ENCODE assay signal across 13 mouse cellular contexts in the genomic region with DNA sequence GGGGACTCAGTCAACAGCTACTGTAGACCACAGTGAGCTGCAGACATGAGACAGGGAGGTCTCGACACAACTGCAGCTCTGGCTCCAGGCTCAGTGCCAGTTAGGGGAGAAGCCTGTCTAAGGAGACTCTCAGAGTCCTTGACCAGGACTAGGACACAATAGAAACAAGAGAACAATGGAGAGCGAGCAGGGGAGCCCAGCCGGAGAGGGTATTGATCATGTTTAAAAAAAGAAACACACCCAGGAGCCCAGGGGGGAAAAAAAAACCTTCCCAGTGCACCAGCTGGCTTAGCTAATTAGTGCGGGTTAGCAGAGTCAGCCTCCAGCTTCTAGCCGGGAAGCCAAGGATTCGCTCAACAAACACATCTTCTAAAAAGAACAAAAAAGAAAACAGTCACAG.
A peak's percentile ranks its signal among the peaks of the same experiment; 100 is the strongest.
DNase-seq lines count a peak whose midpoint lies in the region; ATAC-seq and TF ChIP-seq lines count a peak whose summit lies in the region.
"Had no signal": no experiment of that assay in that cellular context is flagged by ENCODE, and none has a peak within 500 bp of the region (broad histone marks: within the 10 kb centered on the region; RNA-seq: fewer than 3 reads in every experiment).

No protein-coding gene starts in this region.

- peak; percentile 8 for DNase-seq in lung, embryonic 14.5 days
- DNase-seq in lung, postnatal 0 days (ENCODE audit: low spot score): no peak
- DNase-seq in brain, adult 2 months (ENCODE audit: low read depth, low spot score): peak; percentile 17
- DNase-seq in right cerebral cortex, postnatal 10 days (ENCODE audit: low spot score in 2 of 2): no peak
- DNase-seq: cerebellum, adult 18-20 months had no signal

- H3K9ac ChIP-seq in forebrain, embryonic 12.5 days: no peak overlapping the region
- no peak overlapping the region for H3K9ac ChIP-seq in forebrain, embryonic 13.5 days
- no peak overlapping the region for H3K9ac ChIP-seq in lung, embryonic 14.5 days
- H3K9ac ChIP-seq in lung, postnatal 0 days (replicated peaks; ENCODE audit: low read depth): no peak overlapping the region
- H3K9ac ChIP-seq in intestine, postnatal 0 days (ENCODE audit: low read depth, low read length): no peak overlapping the region
- H3K9ac ChIP-seq: embryonic facial prominence, embryonic 12.5 days; limb, embryonic 12.5 days had no signal

- peaks cover 21% of the 10 kb centered on the region for H3K4me1 ChIP-seq in forebrain, embryonic 12.5 days
- peaks cover 13% of the 10 kb centered on the region for H3K4me1 ChIP-seq in forebrain, embryonic 13.5 days
- no peaks in the 10 kb centered on the region for H3K4me1 ChIP-seq in lung, embryonic 14.5 days (ENCODE audit: insufficient read depth)
- H3K4me1 ChIP-seq in lung, postnatal 0 days (ENCODE audit: insufficient read depth, low read depth, low read length): no peaks in the 10 kb centered on the region
- H3K4me1 ChIP-seq in intestine, postnatal 0 days (replicated peaks; ENCODE audit: control insufficient read depth, insufficient read depth, low read length): peaks cover 4% of the 10 kb centered on the region; the same call in 1 of the 2 replicates

- no peaks in the 10 kb centered on the region for H3K36me3 ChIP-seq in forebrain, embryonic 12.5 days (replicated peaks)
- no peaks in the 10 kb centered on the region for H3K36me3 ChIP-seq in forebrain, embryonic 13.5 days (ENCODE audit: poor library complexity, severe bottlenecking)
- no peaks in the 10 kb centered on the region for H3K36me3 ChIP-seq in lung, embryonic 14.5 days (ENCODE audit: insufficient read depth)
- H3K36me3 ChIP-seq in lung, postnatal 0 days (ENCODE audit: insufficient read depth, low read length): no peaks in the 10 kb centered on the region
- H3K36me3 ChIP-seq in intestine, postnatal 0 days (ENCODE audit: control insufficient read depth, insufficient read depth): no peaks in the 10 kb centered on the region
- H3K36me3 ChIP-seq: embryonic facial prominence, embryonic 12.5 days; G1E; heart, embryonic 10.5 days; limb, embryonic 12.5 days had no signal

- no peaks in the 10 kb centered on the region for H3K9me3 ChIP-seq in forebrain, embryonic 12.5 days
- H3K9me3 ChIP-seq in forebrain, embryonic 13.5 days (replicated peaks): no peaks in the 10 kb centered on the region
- H3K9me3 ChIP-seq in lung, embryonic 14.5 days (ENCODE audit: low read depth, low read length): no peaks in the 10 kb centered on the region
- H3K9me3 ChIP-seq in lung, postnatal 0 days (ENCODE audit: low read length): no peaks in the 10 kb centered on the region
- no peaks in the 10 kb centered on the region for H3K9me3 ChIP-seq in intestine, postnatal 0 days (ENCODE audit: control insufficient read depth)
- H3K9me3 ChIP-seq: embryonic facial prominence, embryonic 12.5 days; heart, embryonic 10.5 days; limb, embryonic 12.5 days had no signal

- 0 out of 2 replicates have a peak overlapping the region, but pooled peaks have one; percentile 5 for H3K27ac ChIP-seq in forebrain, embryonic 12.5 days
- no peak overlapping the region for H3K27ac ChIP-seq in forebrain, embryonic 13.5 days
- H3K27ac ChIP-seq in lung, embryonic 14.5 days (ENCODE audit: low read depth): no peak overlapping the region
- no peak overlapping the region for H3K27ac ChIP-seq in lung, postnatal 0 days (ENCODE audit: low read length)
- no peak overlapping the region for H3K27ac ChIP-seq in intestine, postnatal 0 days (ENCODE audit: low read depth, low read length)
- H3K27ac ChIP-seq: embryonic facial prominence, embryonic 12.5 days; heart, embryonic 10.5 days; limb, embryonic 12.5 days had no signal

- ATAC-seq in forebrain, embryonic 12.5 days (ENCODE audit: low FRiP score): no peak
- ATAC-seq in forebrain, embryonic 13.5 days: no peak
- ATAC-seq in lung, embryonic 14.5 days (ENCODE audit: insufficient read depth): no peak
- ATAC-seq in lung, postnatal 0 days: no peak
- no peak for ATAC-seq in intestine, postnatal 0 days
- no peak for ATAC-seq in erythroid progenitor cell, adult 5-6 weeks (replicated peaks; ENCODE audit: low FRiP score, poor library complexity, severe bottlenecking)

- WGBS in forebrain, embryonic 12.5 days: 1% methylated on average over 6 of the region's 6 CpGs
- WGBS in forebrain, embryonic 13.5 days: 2% methylated on average over 6 of the region's 6 CpGs
- 34% methylated on average over 6 of the region's 6 CpGs for WGBS in lung, embryonic 14.5 days
- WGBS in lung, postnatal 0 days: 30% methylated on average over 6 of the region's 6 CpGs
- WGBS in intestine, postnatal 0 days: 34% methylated on average over 6 of the region's 6 CpGs

- H3K27me3 ChIP-seq in forebrain, embryonic 12.5 days: peaks cover 9% of the 10 kb centered on the region
- H3K27me3 ChIP-seq in forebrain, embryonic 13.5 days: 0 out of 2 replicates have a peak, but pooled peaks cover 3% of the 10 kb centered on the region
- H3K27me3 ChIP-seq in lung, embryonic 14.5 days (ENCODE audit: insufficient read depth, low read length): no peaks in the 10 kb centered on the region
- no peaks in the 10 kb centered on the region for H3K27me3 ChIP-seq in lung, postnatal 0 days (replicated peaks; ENCODE audit: insufficient read depth, low read length)
- H3K27me3 ChIP-seq in intestine, postnatal 0 days (replicated peaks; ENCODE audit: control insufficient read depth, insufficient read depth, low read length): no peaks in the 10 kb centered on the region
- H3K27me3 ChIP-seq: embryonic facial prominence, embryonic 12.5 days had no signal

- no peak for TF ChIP-seq EP300 in lung, postnatal 0 days (IDR thresholded peaks at IDR 0.05)

- H3K4me3 ChIP-seq in forebrain, embryonic 12.5 days (replicated peaks): no peak overlapping the region
- H3K4me3 ChIP-seq in forebrain, embryonic 13.5 days: no peak overlapping the region
- no peak overlapping the region for H3K4me3 ChIP-seq in lung, embryonic 14.5 days (ENCODE audit: low read depth, low read length)
- H3K4me3 ChIP-seq in lung, postnatal 0 days (ENCODE audit: low read depth, low read length): no peak overlapping the region
- no peak overlapping the region for H3K4me3 ChIP-seq in intestine, postnatal 0 days (ENCODE audit: low read depth, low read length)
- H3K4me3 ChIP-seq: embryonic facial prominence, embryonic 12.5 days; heart, embryonic 10.5 days; limb, embryonic 12.5 days had no signal

- TF ChIP-seq CTCF in lung, embryonic 14.5 days (IDR thresholded peaks at IDR 0.05; ENCODE audit: low read depth): no peak
- TF ChIP-seq CTCF in lung, postnatal 0 days (IDR thresholded peaks at IDR 0.05): no peak
- TF ChIP-seq CTCF in intestine, postnatal 0 days (IDR thresholded peaks at IDR 0.05; ENCODE audit: low read depth): no peak

- no peak overlapping the region; the same call in 1 of the 2 replicates for H3K4me2 ChIP-seq in forebrain, embryonic 12.5 days
- no peak overlapping the region for H3K4me2 ChIP-seq in forebrain, embryonic 13.5 days
- no peak overlapping the region for H3K4me2 ChIP-seq in lung, embryonic 14.5 days
- no peak overlapping the region for H3K4me2 ChIP-seq in lung, postnatal 0 days (replicated peaks; ENCODE audit: low read depth, low read length)
- H3K4me2 ChIP-seq in intestine, postnatal 0 days (replicated peaks; ENCODE audit: low read depth): 0 out of 2 replicates have a peak overlapping the region, but pooled peaks have one; percentile 1
- H3K4me2 ChIP-seq: embryonic facial prominence, embryonic 12.5 days; limb, embryonic 12.5 days had no signal

Comparison
In these comparisons a context has a peak if more than half of its experiments do, and no peak if none do; other contexts are left out.
1. DNase-seq: peak in lung, embryonic 14.5 days (single experiment) and brain, adult 2 months (single experiment); none in lung, postnatal 0 days (single experiment) and right cerebral cortex, postnatal 10 days (0 of 2).